Mouse (Mus musculus): ENCODE measurements around the gene Gpr19. TPM values are rescaled to one million over a fixed set of nuclear protein-coding genes. Genes with fewer than 3 reads are reported as not detected.

Gene Gpr19
- total and polyA plus RNA-seq, 2 experiments: 4.7 to 6.9 TPM

GRCm38 (mm10) chr6:134939781-134940180, 41.4 kb upstream of the Gpr19 start:
- no peaks in the 10 kb centered on the region for H3K4me1 ChIP-seq (ENCODE audit: control insufficient read depth, insufficient read depth, low read length)
- H3K9ac ChIP-seq (ENCODE audit: low read depth, low read length): no peak overlapping the region
- H3K27me3 ChIP-seq (ENCODE audit: control insufficient read depth, insufficient read depth, low read length): no peaks in the 10 kb centered on the region
- 94% methylated on average over 4 of the region's 4 CpGs for WGBS
- no peaks in the 10 kb centered on the region for H3K36me3 ChIP-seq (ENCODE audit: control insufficient read depth, insufficient read depth, low read length)
- H3K79me2 ChIP-seq (ENCODE audit: control insufficient read depth, insufficient read depth, low read length): no peaks in the 10 kb centered on the region; the same call in 1 of the 2 replicates
- DNase-seq (ENCODE audit: extremely low read depth, low read depth, low spot score): no peak
- TF ChIP-seq CTCF (IDR thresholded peaks at IDR 0.05; ENCODE audit: low read depth, low read length) (no peak), POLR2A (IDR thresholded peaks at IDR 0.05; ENCODE audit: extremely low read depth, insufficient read depth, low read length) (no peak)
- H3K4me3 ChIP-seq (ENCODE audit: insufficient read depth, low read depth, low read length): no peak overlapping the region
- H3K27ac ChIP-seq (replicated peaks; ENCODE audit: insufficient read depth, low read depth, low read length): no peak overlapping the region

- Histone ChIP-seq H3K4me1 (ENCODE audit: control insufficient read depth, insufficient read depth, low read length) (no peaks in the 10 kb centered on the region), H3K9ac (ENCODE audit: low read depth, low read length) (no peak overlapping the region), H3K36me3 (ENCODE audit: control insufficient read depth, insufficient read depth, low read length) (no peaks in the 10 kb centered on the region), H3K4me3 (ENCODE audit: insufficient read depth, low read depth, low read length) (no peak overlapping the region), H3K27ac (replicated peaks; ENCODE audit: insufficient read depth, low read depth, low read length) (no peak overlapping the region), H3K27me3 (ENCODE audit: control insufficient read depth, insufficient read depth, low read length) (no peaks in the 10 kb centered on the region), H3K79me2 (ENCODE audit: control insufficient read depth, insufficient read depth, low read length) (no peaks in the 10 kb centered on the region; the same call in 1 of the 2 replicates)
- 94% methylated on average over 5 of the region's 5 CpGs for WGBS
- DNase-seq (ENCODE audit: extremely low read depth, low read depth, low spot score): no peak
- TF ChIP-seq CTCF (IDR thresholded peaks at IDR 0.05; ENCODE audit: low read depth, low read length) (no peak), POLR2A (IDR thresholded peaks at IDR 0.05; ENCODE audit: extremely low read depth, insufficient read depth, low read length) (no peak)
Measured at GRCm38 (mm10) chr6:134934305-134934704, 35.9 kb upstream of the Gpr19 start.

GRCm38 (mm10) chr6:134933207-134933558, 34.8 kb upstream of the Gpr19 start:
- Histone ChIP-seq H3K9ac (ENCODE audit: low read depth, low read length) (no peak overlapping the region), H3K4me3 (ENCODE audit: insufficient read depth, low read depth, low read length) (no peak overlapping the region), H3K27me3 (ENCODE audit: control insufficient read depth, insufficient read depth, low read length) (no peaks in the 10 kb centered on the region), H3K4me1 (ENCODE audit: control insufficient read depth, insufficient read depth, low read length) (no peaks in the 10 kb centered on the region), H3K36me3 (ENCODE audit: control insufficient read depth, insufficient read depth, low read length) (no peaks in the 10 kb centered on the region), H3K27ac (replicated peaks; ENCODE audit: insufficient read depth, low read depth, low read length) (no peak overlapping the region), H3K79me2 (ENCODE audit: control insufficient read depth, insufficient read depth, low read length) (no peaks in the 10 kb centered on the region; the same call in 1 of the 2 replicates)
- TF ChIP-seq CTCF (IDR thresholded peaks at IDR 0.05; ENCODE audit: low read depth, low read length): no peak
- no peak for TF ChIP-seq POLR2A (IDR thresholded peaks at IDR 0.05; ENCODE audit: extremely low read depth, insufficient read depth, low read length)
- WGBS: 69% methylated on average over 2 of the region's 2 CpGs
- no peak for DNase-seq (ENCODE audit: extremely low read depth, low read depth, low spot score)

- DNase-seq (ENCODE audit: extremely low read depth, low read depth, low spot score): no peak
- H3K79me2 ChIP-seq (ENCODE audit: control insufficient read depth, insufficient read depth, low read length): no peaks in the 10 kb centered on the region; the same call in 1 of the 2 replicates
- H3K36me3 ChIP-seq (ENCODE audit: control insufficient read depth, insufficient read depth, low read length): no peaks in the 10 kb centered on the region
- H3K27ac ChIP-seq (replicated peaks; ENCODE audit: insufficient read depth, low read depth, low read length): no peak overlapping the region
- H3K9ac ChIP-seq (ENCODE audit: low read depth, low read length): 0 out of 2 replicates have a peak overlapping the region, but pooled peaks have one; percentile 1
- H3K27me3 ChIP-seq (ENCODE audit: control insufficient read depth, insufficient read depth, low read length): no peaks in the 10 kb centered on the region
- no peak for TF ChIP-seq CTCF (IDR thresholded peaks at IDR 0.05; ENCODE audit: low read depth, low read length)
- TF ChIP-seq POLR2A (IDR thresholded peaks at IDR 0.05; ENCODE audit: extremely low read depth, insufficient read depth, low read length): no peak
- H3K4me3 ChIP-seq (ENCODE audit: insufficient read depth, low read depth, low read length): no peak overlapping the region
- no peaks in the 10 kb centered on the region for H3K4me1 ChIP-seq (ENCODE audit: control insufficient read depth, insufficient read depth, low read length)
- WGBS: 69% methylated on average over 12 of the region's 12 CpGs
Measured at GRCm38 (mm10) chr6:134932486-134933206, 34.3 kb upstream of the Gpr19 start.

GRCm38 (mm10) chr6:134931146-134931545, 32.8 kb upstream of the Gpr19 start:
- H3K27me3 ChIP-seq (ENCODE audit: control insufficient read depth, insufficient read depth, low read length): no peaks in the 10 kb centered on the region
- H3K36me3 ChIP-seq (ENCODE audit: control insufficient read depth, insufficient read depth, low read length): no peaks in the 10 kb centered on the region
- DNase-seq (ENCODE audit: extremely low read depth, low read depth, low spot score): no peak
- WGBS: 72% methylated on average over 3 of the region's 3 CpGs
- TF ChIP-seq CTCF (IDR thresholded peaks at IDR 0.05; ENCODE audit: low read depth, low read length): no peak
- TF ChIP-seq POLR2A (IDR thresholded peaks at IDR 0.05; ENCODE audit: extremely low read depth, insufficient read depth, low read length): no peak
- H3K27ac ChIP-seq (replicated peaks; ENCODE audit: insufficient read depth, low read depth, low read length): no peak overlapping the region
- H3K79me2 ChIP-seq (ENCODE audit: control insufficient read depth, insufficient read depth, low read length): no peaks in the 10 kb centered on the region; the same call in 1 of the 2 replicates
- no peak overlapping the region for H3K4me3 ChIP-seq (ENCODE audit: insufficient read depth, low read depth, low read length)
- 0 out of 2 replicates have a peak, but pooled peaks cover 2% of the 10 kb centered on the region for H3K4me1 ChIP-seq (ENCODE audit: control insufficient read depth, insufficient read depth, low read length)
- H3K9ac ChIP-seq (ENCODE audit: low read depth, low read length): no peak overlapping the region

GRCm38 (mm10) chr6:134930383-134930782, 32.0 kb upstream of the Gpr19 start:
- 0 out of 2 replicates have a peak, but pooled peaks cover 2% of the 10 kb centered on the region for H3K4me1 ChIP-seq (ENCODE audit: control insufficient read depth, insufficient read depth, low read length)
- no peak for TF ChIP-seq POLR2A (IDR thresholded peaks at IDR 0.05; ENCODE audit: extremely low read depth, insufficient read depth, low read length)
- WGBS: 86% methylated on average over 7 of the region's 7 CpGs
- H3K27me3 ChIP-seq (ENCODE audit: control insufficient read depth, insufficient read depth, low read length): no peaks in the 10 kb centered on the region
- H3K79me2 ChIP-seq (ENCODE audit: control insufficient read depth, insufficient read depth, low read length): no peaks in the 10 kb centered on the region
- DNase-seq (ENCODE audit: extremely low read depth, low read depth, low spot score): no peak
- no peak overlapping the region for H3K27ac ChIP-seq (replicated peaks; ENCODE audit: insufficient read depth, low read depth, low read length)
- no peaks in the 10 kb centered on the region for H3K36me3 ChIP-seq (ENCODE audit: control insufficient read depth, insufficient read depth, low read length)
- H3K4me3 ChIP-seq (ENCODE audit: insufficient read depth, low read depth, low read length): no peak overlapping the region
- H3K9ac ChIP-seq (ENCODE audit: low read depth, low read length): no peak overlapping the region
